Mouse (Mus musculus) heart, postnatal 0 days (tissue): Measurements from ENCODE around the gene Crim1. TPM values are rescaled to one million over a fixed set of nuclear protein-coding genes. Genes with fewer than 3 reads are reported as not detected.

Experiments
- ATAC-seq: fragments of 200-750 bp; cut with Nextera tagmentation; 2 replicates; pipeline ENCODE4 v1.8.0; 2017; ENCODE audit warnings: low read depth, moderate number of reproducible peaks, moderate library complexity; ENCODE audit not compliant: insufficient read depth
- DNase-seq: peaks from one replicate; pipeline ENCODE4 v3.0.0-alpha.2; 2016; ENCODE audit warnings: low spot score
- H3K27ac ChIP-seq: fragments of 300-500 bp; sonication (generic); 2 replicates; pipeline ENCODE4 v1.5.1; 2014; ENCODE audit warnings: low read depth, mild to moderate bottlenecking
- H3K27me3 ChIP-seq: fragments of 300-500 bp; sonication (generic); 2 replicates; pipeline ENCODE4 v1.6.1; 2014; ENCODE audit warnings: low read length, mixed read lengths; ENCODE audit not compliant: control insufficient read depth, insufficient read depth
- H3K36me3 ChIP-seq: fragments of 300-500 bp; sonication (generic); replicated peaks from 2 replicates; pipeline ENCODE4 v1.6.1; 2014; ENCODE audit warnings: low read length, mixed read lengths; ENCODE audit not compliant: control insufficient read depth, insufficient read depth
- H3K4me1 ChIP-seq: fragments of 300-500 bp; sonication (generic); 2 replicates; pipeline ENCODE4 v1.6.1; 2014; ENCODE audit warnings: antibody characterized with exemption; ENCODE audit not compliant: control insufficient read depth, insufficient read depth
- H3K4me2 ChIP-seq: fragments of 300-500 bp; sonication (generic); 2 replicates; pipeline ENCODE4 v1.6.1; 2014; ENCODE audit warnings: low read depth, mild to moderate bottlenecking, low read length, moderate library complexity
- H3K4me3 ChIP-seq: fragments of 300-500 bp; sonication (generic); 2 replicates; pipeline ENCODE4 v1.5.1; 2014; ENCODE audit warnings: low read depth, low read length
- H3K9ac ChIP-seq: fragments of 300-500 bp; sonication (generic); replicated peaks from 2 replicates; pipeline ENCODE4 v1.6.1; 2014; ENCODE audit warnings: low read depth, low read length, mixed read lengths
- H3K9me3 ChIP-seq: fragments of 300-500 bp; sonication (generic); replicated peaks from 2 replicates; pipeline ENCODE4 v1.6.1; 2016; ENCODE audit warnings: low read length; ENCODE audit not compliant: control insufficient read depth
- CTCF ChIP-seq: IDR thresholded peaks from 2 replicates; pipeline ENCODE4 v1.5.1; 2016; ENCODE audit warnings: antibody characterized with exemption, control low read depth, low read depth
- EP300 ChIP-seq: IDR thresholded peaks from 2 replicates; pipeline ENCODE4 v1.6.1; 2016; ENCODE audit warnings: antibody characterized with exemption, low read depth
- WGBS: fragments of 180-500 bp; shearing (Covaris S2); extraction: QIAGEN DNeasy Blood & Tissue Kit; methylation state at CpG from one replicate; pipeline ENCODE4 v1.1.7; 2014; 5-methylcytosine and 5-hydroxymethylcytosine counted together
- polyA plus RNA-seq: library from polyadenylated mRNA; unstranded; fragments of >200 nt; fragmentation: Nextera tagmentation; extraction: Ambion mirVana; gene quantifications from 2 replicates; pipeline ENCODE4 v1.2.1, GENCODE M21; 2015
- total RNA-seq: library from RNA; depleted of rRNA; stranded (reverse); fragments of >200 nt; gene quantifications from 2 replicates; pipeline ENCODE4 v1.2.3, GENCODE M21; 2014; ENCODE audit warnings: low replicate concordance

The Crim1 gene
- total and polyA plus RNA-seq, 2 experiments from 2014 or later = 3.3 to 47.5 TPM

GRCm38 (mm10) chr17:78202756-78203155, 2.7 kb downstream of the Crim1 start:
- no peak overlapping the region for H3K27ac ChIP-seq
- 54% methylated on average over 3 of the region's 3 CpGs for WGBS
- H3K27me3 ChIP-seq = no peaks in the 10 kb centered on the region; the same call in 1 of the 2 replicates
- peak overlapping the region; percentile 97 for H3K4me2 ChIP-seq
- H3K9me3 ChIP-seq = no peaks in the 10 kb centered on the region
- TF ChIP-seq EP300 (no peak), CTCF (no peak)
- H3K4me3 ChIP-seq = peak overlapping the region; percentile 88; the same call in 1 of the 2 replicates
- H3K9ac ChIP-seq = no peak overlapping the region; the same call in 1 of the 2 replicates
- peaks cover 19% of the 10 kb centered on the region for H3K4me1 ChIP-seq
- H3K36me3 ChIP-seq = no peaks in the 10 kb centered on the region
- DNase-seq = no peak
- no peak for ATAC-seq

GRCm38 (mm10) chr17:78203478-78203877, 3.4 kb downstream of the Crim1 start:
- H3K9me3 ChIP-seq = no peaks in the 10 kb centered on the region
- H3K4me3 ChIP-seq = no peak overlapping the region
- H3K4me2 ChIP-seq = no peak overlapping the region
- TF ChIP-seq CTCF = no peak; the same call in 1 of the 2 replicates
- no peak for TF ChIP-seq EP300
- DNase-seq (no peak), ATAC-seq (no peak)
- no peak overlapping the region for H3K27ac ChIP-seq
- H3K36me3 ChIP-seq = no peaks in the 10 kb centered on the region
- no peaks in the 10 kb centered on the region; the same call in 1 of the 2 replicates for H3K27me3 ChIP-seq
- 56% methylated on average over 5 of the region's 5 CpGs for WGBS
- H3K9ac ChIP-seq = no peak overlapping the region
- H3K4me1 ChIP-seq = peaks cover 15% of the 10 kb centered on the region

- ATAC-seq (no peak), DNase-seq (no peak)
- Histone ChIP-seq H3K4me2 (no peak overlapping the region), H3K27ac (no peak overlapping the region), H3K9me3 (no peaks in the 10 kb centered on the region), H3K4me3 (no peak overlapping the region), H3K9ac (no peak overlapping the region), H3K4me1 (peaks cover 8% of the 10 kb centered on the region; the same call in 1 of the 2 replicates), H3K27me3 (no peaks in the 10 kb centered on the region; the same call in 1 of the 2 replicates), H3K36me3 (no peaks in the 10 kb centered on the region)
- no peak for TF ChIP-seq EP300
- no peak for TF ChIP-seq CTCF
- 43% methylated on average over 2 of the region's 2 CpGs for WGBS
These were observed 6.4 kb downstream of the Crim1 start for GRCm38 (mm10) chr17:78206421-78206820.

- Histone ChIP-seq H3K9me3 (no peaks in the 10 kb centered on the region), H3K4me2 (no peak overlapping the region), H3K27ac (no peak overlapping the region), H3K4me1 (peaks cover 8% of the 10 kb centered on the region; the same call in 1 of the 2 replicates), H3K36me3 (no peaks in the 10 kb centered on the region), H3K9ac (no peak overlapping the region), H3K4me3 (no peak overlapping the region), H3K27me3 (no peaks in the 10 kb centered on the region)
- DNase-seq = no peak
- TF ChIP-seq CTCF = no peak
- TF ChIP-seq EP300 = no peak
- ATAC-seq = no peak
- 64% methylated on average over 3 of the region's 3 CpGs for WGBS
These were observed 7.2 kb downstream of the Crim1 start for GRCm38 (mm10) chr17:78207246-78207645.

- Histone ChIP-seq H3K27me3 (no peaks in the 10 kb centered on the region), H3K4me3 (no peak overlapping the region), H3K9ac (no peak overlapping the region), H3K27ac (no peak overlapping the region), H3K9me3 (no peaks in the 10 kb centered on the region), H3K36me3 (no peaks in the 10 kb centered on the region), H3K4me2 (no peak overlapping the region), H3K4me1 (no peaks in the 10 kb centered on the region)
- TF ChIP-seq EP300 (no peak), CTCF (no peak)
- WGBS = 78% methylated on average over 3 of the region's 3 CpGs
- DNase-seq (no peak), ATAC-seq (no peak)
These were observed 8.8 kb downstream of the Crim1 start for GRCm38 (mm10) chr17:78208805-78209204.

GRCm38 (mm10) chr17:78209646-78210045, 9.6 kb downstream of the Crim1 start:
- 78% methylated on average over 2 of the region's 2 CpGs for WGBS
- H3K4me1 ChIP-seq = no peaks in the 10 kb centered on the region
- H3K9ac ChIP-seq = no peak overlapping the region
- no peaks in the 10 kb centered on the region for H3K36me3 ChIP-seq
- H3K27ac ChIP-seq = no peak overlapping the region
- H3K4me3 ChIP-seq = no peak overlapping the region
- no peaks in the 10 kb centered on the region for H3K9me3 ChIP-seq
- H3K4me2 ChIP-seq = no peak overlapping the region
- no peak for TF ChIP-seq CTCF
- H3K27me3 ChIP-seq = no peaks in the 10 kb centered on the region
- DNase-seq (no peak), ATAC-seq (no peak)
